Mouse (Mus musculus): ENCODE measurements at regions not wholly inside any gene's neighbourhood (a gene's known extent, or its start where the extent isn't known, plus 50 kb on each side); places are given as distances from the start of the nearest gene placed in this dataset.
"Not testable (repeated sequence)": the region's sequence is repeated elsewhere in the genome, so short reads cannot be mapped to it uniquely, and the experiment has no call there.

DNA sequence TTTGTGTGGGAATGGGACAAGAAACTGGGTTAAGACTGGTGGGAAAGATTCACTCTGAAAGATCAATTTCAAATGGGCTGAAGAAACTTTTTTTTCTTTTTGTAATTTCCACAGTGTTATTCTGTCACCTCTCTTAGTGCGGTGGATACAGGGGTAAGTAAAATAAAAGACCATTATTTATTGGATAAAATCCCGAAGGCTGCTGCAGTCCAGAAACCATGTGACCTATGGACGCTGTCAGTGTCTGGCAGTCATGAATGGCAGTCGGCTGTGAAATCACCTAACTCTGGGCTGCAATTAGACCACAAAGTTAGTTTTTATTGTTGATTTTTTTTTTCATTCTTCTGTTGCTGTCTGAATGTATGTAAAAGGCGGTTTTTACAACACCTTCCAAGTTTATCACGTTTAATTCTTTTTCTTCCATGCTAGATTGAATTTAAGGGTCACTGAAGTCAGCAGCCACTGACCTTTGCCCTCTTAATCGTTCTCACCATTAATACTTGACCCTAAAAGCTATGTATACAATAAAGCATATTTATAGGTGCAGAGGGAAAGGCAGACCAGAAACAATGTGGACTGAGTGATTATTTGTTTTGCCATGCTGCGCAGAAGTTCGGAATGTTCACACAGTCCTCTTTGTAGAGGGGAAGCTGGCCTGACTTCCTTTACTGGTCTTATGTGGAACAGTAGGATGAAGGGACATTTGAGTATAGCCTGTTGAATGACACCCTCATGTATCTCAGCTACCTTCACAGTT, 182.7 kb downstream of the Bmp2 start:
- DNase-seq (ENCODE audit: low spot score in 2 of 2) = no peak
- intact Hi-C loops (cut with DNase I) = no loop called here

GRCm38 (mm10) chr2:133738839-133739430, 187.0 kb downstream of the Bmp2 start:
- DNase-seq (ENCODE audit: low spot score in 2 of 2) = no peak
- intact Hi-C loops (cut with DNase I) = no loop called here

GRCm38 (mm10) chr2:133748493-133748892, 196.5 kb downstream of the Bmp2 start:
- intact Hi-C loops (cut with DNase I) = no loop called here
- no peak for DNase-seq (ENCODE audit: low spot score in 2 of 2)

DNA sequence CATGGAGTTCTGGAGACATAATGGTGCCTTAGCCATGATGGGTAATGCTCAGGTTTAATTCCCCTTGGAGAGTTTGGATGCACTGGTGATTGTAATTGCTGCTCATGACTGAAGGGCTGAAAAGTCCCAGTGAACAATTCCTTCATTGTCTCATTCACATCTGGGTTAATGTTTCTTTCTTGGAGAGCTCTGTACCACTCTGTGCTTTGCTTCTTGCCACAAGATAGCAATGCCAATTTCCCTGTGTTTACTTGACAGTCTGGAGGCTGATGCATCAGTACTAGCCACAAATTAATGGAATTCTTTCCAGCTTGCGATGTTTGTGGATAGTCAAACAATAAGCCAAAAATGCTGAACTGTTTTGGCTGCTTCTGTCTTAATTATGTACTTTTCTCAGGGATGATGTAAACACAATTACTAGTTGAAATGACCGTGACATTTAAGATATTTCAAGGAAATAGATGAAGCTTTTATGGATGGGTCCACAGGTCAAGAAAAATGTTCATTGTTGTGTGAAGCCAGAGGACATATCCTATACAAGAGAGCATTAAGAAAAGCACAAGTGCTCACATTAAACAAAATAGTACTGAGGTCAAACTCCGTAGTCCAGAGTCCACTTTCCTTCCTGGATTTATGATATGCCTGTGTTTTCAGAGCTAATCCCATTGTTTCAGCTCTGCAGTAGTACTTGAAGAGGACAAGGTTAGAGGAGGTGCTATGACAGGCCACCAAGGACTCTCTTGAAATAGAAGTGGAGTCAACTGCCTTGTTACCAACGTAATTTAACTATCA, 198.1 kb downstream of the Bmp2 start:
- intact Hi-C loops (cut with DNase I) = no loop called here
- DNase-seq (ENCODE audit: low spot score in 2 of 2) = no peak

GRCm38 (mm10) chr2:133754088-133754487, 202.1 kb downstream of the Bmp2 start:
- no peak for DNase-seq (ENCODE audit: low spot score in 2 of 2)
- intact Hi-C loops (cut with DNase I) = no loop called here

DNA sequence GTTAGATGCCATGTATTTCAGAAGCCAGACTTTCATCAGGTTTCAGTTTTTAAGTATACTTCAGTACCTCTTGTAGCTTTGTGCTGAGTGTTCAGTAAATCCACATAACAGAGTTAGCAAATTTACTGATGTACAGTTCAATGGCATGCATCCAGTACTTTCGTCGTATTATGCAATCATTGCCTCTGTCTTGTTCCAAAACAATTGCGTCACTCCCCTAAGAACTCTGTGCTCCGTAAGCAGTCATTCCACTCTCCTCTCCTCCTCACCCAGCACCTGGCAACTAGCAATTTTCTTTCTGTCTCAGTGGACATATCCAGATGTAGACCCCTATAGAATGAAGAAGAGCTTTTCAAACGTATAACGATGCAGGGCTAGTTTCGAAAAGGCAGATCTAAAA, 209.5 kb downstream of the Bmp2 start:
- intact Hi-C loops (cut with DNase I) = no loop called here
- no peak for DNase-seq (ENCODE audit: low spot score in 2 of 2)

DNA sequence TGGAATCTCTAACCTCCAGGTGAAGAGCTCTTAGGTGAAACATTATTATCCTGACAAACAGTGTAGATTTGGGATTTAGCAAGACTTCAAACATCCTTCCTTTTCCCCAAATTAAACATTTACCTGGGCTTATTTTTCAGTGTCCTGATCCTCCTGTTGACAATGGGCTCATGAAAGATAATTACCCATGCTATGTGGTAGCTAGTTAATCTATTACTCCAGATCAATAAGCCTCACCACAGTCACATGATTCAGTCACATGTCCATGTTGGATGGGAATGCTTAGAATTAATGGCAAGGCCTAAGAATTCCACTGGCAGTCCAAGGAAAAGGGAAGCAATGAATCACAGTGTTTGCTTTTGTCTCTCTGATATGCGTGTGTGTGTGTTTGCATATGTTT, 216.6 kb downstream of the Bmp2 start:
- intact Hi-C loops (cut with DNase I) = no loop called here
- no peak for DNase-seq (ENCODE audit: low spot score in 2 of 2)

DNA sequence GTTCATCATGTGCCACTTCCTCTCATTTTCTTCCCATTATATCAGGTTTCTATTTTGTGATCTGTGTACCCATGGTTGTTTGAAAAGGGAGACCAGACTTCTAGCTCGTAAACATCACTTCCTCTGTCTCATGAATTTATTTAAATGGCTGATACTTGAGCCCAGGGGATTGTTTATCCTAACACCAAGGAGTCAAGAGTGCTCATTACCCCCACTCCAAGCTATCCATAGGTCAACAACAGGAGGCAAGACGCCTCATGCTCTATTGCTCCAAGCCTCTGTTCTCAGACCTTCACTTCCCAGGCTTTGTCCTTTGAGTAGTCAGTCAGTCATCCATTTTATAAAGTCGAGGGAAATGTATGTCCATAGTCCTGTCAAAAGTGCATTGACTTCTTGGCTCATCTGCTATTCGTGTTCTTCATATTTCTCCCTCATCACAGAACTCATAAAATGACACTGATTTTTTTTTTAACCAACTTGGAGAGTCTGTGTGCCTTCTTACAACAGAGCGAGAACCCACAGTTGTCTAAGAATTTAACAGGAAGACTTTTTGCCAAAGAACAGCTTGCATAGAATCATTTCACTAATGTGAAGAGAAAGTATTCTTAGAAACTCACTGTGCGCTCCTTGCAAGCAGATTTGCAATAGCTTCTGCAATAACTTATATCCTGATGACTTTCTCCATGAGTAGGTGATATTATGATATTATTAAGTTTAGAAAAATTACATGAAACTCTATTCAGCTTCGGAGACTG, 231.8 kb downstream of the Bmp2 start:
- intact Hi-C loops (cut with DNase I) = no loop called here
- peak; percentile 3 to 37 for DNase-seq (ENCODE audit: low spot score in 2 of 2)

DNA sequence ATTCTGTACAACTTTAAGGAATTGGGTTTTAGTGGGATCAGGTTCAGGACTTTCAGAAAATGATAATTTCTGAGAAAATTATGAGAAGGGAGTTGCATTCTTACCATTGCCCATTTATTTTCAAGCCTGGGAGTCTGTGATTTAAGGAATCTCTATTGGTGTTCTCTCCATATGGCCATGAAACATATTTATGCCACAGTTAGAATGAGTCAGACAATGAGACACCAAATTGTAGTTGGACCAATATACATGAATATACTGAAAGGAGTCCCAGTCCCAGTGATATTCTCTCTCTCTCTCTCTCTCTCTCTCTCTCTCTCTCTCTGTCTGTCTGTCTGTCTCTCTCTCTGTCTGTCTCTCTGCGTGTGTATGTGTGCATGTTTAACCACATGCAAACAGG, 239.1 kb downstream of the Bmp2 start:
- intact Hi-C loops (cut with DNase I) = loop anchor here (5.0 kb wide), 2 partner anchors 226 to 691 kb away; no protein-coding TSS in a partner anchor
- no peak for DNase-seq (ENCODE audit: low spot score in 2 of 2)

GRCm38 (mm10) chr2:133793293-133793692, 241.3 kb downstream of the Bmp2 start:
- peak; percentile 11 to 42 for DNase-seq (ENCODE audit: low spot score in 2 of 2)

DNA sequence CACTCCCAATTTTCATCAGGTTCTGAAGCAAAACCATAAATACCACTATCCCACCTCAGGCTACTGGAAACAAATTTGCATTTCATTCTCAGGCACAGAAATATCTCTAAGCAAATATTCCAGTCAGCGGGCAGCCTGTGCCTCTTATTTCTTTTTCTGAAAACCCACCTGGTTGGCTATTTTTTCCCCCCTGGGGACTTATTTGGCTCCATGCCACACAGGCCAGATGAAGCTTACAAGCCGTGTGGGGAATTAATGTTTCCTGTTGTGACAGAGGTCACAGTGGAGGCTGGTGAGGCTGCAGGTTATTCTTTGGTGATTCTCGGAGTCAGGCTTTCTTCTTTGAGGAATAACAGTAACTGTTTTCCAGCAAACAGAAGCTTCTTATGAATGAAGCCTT, 250.7 kb downstream of the Bmp2 start:
- DNase-seq (ENCODE audit: low spot score in 2 of 2) = no peak
- intact Hi-C loops (cut with DNase I) = no loop called here

More at GRCm38 (mm10) chr2:133793293-133793692, 241.3 kb downstream of the Bmp2 start:
- intact Hi-C loops (cut with DNase I) = loop anchor here (5.0 kb wide), 2 partner anchors 224 to 689 kb away; no protein-coding TSS in a partner anchor

- intact Hi-C loops (cut with DNase I) = no loop called here
- no peak for DNase-seq (ENCODE audit: low spot score in 2 of 2)
Observed at GRCm38 (mm10) chr2:133821418-133821817, 269.5 kb downstream of the Bmp2 start.

DNA sequence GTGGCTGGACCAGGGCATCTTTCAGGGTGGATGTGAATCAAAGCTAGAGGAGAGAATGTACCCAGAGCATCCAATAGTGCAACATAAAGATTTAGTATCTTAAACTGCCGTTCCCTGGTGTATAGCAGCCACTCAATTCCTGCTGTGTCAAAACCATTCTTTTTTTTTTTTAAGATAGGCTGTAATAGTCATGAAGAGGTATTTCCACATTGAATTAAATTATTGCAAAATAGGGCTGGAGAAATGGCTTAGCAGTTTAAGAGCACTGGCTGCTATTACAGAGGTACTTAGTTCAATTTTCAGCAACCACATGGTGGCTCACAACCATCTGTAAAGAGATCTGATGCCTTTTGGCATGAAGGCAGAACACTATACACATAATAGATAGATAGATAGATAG, 277.4 kb downstream of the Bmp2 start:
- intact Hi-C loops (cut with DNase I) = no loop called here
- no peak for DNase-seq (ENCODE audit: low spot score in 2 of 2)

GRCm38 (mm10) chr2:133850485-133850884, 298.5 kb downstream of the Bmp2 start:
- DNase-seq (ENCODE audit: low spot score in 2 of 2) = no peak
- intact Hi-C loops (cut with DNase I) = no loop called here

DNA sequence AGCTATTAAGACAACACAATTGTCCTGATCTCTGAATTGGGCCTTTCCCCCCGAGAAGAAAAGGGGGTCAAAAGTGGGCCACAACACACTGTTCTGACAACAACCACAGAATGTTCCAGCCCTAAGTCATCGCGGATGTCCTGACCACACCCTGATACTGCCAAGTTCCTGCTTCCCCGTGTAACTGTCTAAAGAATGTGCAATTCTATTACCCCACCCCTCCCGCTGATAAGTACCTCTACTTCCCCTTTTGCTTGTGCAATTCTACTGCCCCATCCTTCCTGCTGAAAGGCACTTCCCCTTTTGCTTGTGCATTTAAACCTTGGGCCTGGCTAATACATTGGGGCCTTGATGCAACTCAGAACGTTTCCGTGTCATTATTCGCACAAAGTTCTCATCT, 323.0 kb downstream of the Bmp2 start:
- intact Hi-C loops (cut with DNase I); DNase-seq (ENCODE audit: low spot score in 2 of 2): not testable (repeated sequence)

DNA sequence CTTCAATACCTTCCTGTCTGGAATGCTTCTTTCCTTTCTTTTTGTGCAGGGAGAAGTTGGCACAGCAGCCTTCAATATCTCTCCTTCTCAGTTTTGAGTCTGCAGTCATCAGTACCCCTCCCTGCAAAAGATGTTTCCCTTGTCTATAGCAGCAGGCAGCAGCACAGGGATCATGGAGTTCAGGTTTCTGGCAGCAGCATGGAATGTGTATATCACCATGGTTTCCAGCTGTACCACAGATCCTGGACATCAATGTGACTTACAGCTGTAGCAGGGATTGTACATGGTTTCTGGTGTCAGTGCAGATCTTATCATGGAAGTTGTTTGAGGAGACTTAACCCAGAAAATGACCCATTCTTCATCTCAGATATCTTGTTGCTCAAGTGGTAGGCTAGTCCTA, 331.7 kb downstream of the Bmp2 start:
- intact Hi-C loops (cut with DNase I) = no loop called here

GRCm38 (mm10) chr2:133906269-133906668, 354.3 kb downstream of the Bmp2 start:
- DNase-seq (ENCODE audit: low spot score in 2 of 2) = no peak
- intact Hi-C loops (cut with DNase I) = no loop called here

More for the DNA sequence above, 331.7 kb downstream of the Bmp2 start:
- no peak for DNase-seq (ENCODE audit: low spot score in 2 of 2)
